Mouse (Mus musculus) heart, adult 8-10 months (tissue): ENCODE measurements around the gene Carns1. TPM values are rescaled to one million over a fixed set of nuclear protein-coding genes. Genes with fewer than 3 reads are reported as not detected.
"Not testable (repeated sequence)": the region's sequence is repeated elsewhere in the genome, so short reads cannot be mapped to it uniquely, and the experiment has no call there.

Experiments
- DNase-seq: peaks from one replicate; pipeline ENCODE4 v3.0.0; 2022; ENCODE audit warnings: low spot score
- total RNA-seq, 4 experiments: library from RNA; stranded (reverse); gene quantifications; 2 replicates each; pipeline ENCODE4 v1.2.4; 2022

Carns1 gene
- total RNA-seq, 4 experiments from 2014 or later: 28.3 to 37.5 (median 30.5) TPM

DNA sequence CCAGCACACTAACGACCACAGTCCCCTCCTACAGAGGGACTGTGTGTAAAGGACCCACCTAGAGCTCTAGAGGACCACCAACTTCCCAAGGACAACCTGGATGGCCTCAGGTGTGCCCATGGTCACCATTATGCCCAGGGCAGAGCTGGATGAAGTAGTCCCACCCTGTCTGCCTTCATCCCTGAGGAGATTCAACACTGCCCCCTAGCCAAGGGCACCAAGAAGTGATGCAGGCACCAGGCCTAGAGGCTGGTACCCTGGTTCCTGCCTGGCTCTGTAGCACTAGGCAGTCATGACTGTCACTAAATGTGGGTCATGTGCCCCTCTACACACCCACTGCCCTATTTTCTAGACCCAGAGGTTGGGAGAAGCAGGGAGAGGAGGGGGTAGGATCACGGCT, 43.5 kb downstream of the Carns1 start:
- no peak for DNase-seq

- DNase-seq: no peak
Measured at GRCm38 (mm10) chr19:4131075-4131474, 44.2 kb downstream of the Carns1 start.

- DNase-seq: no peak
Measured at GRCm38 (mm10) chr19:4130106-4130505, 45.2 kb downstream of the Carns1 start.

DNA sequence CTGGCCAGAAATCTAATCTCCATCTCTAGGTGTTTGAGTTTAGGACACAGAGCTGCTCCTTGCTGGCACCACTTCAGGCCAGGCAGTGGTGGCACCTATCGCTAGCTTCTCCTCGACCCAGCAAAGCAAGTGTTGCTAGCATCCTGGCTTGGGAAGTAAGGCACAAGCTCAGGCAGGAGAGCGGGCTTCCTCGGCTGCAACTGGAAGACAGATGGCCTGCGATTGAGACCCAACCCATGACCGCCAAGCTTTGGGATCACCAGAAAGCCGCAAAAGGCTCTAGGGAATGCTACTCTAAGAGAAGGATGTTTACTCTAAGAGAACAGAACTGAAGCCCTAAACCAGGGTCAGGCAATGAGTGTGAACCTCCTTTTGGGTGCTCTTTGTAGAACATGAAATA, 45.8 kb downstream of the Carns1 start:
- no peak for DNase-seq

- DNase-seq: no peak
Measured at GRCm38 (mm10) chr19:4126759-4127495, 48.4 kb downstream of the Carns1 start.

- DNase-seq: peak; percentile 97
Measured at GRCm38 (mm10) chr19:4125741-4126696, 49.3 kb downstream of the Carns1 start, which contains the start of gene Aip. Gene Aip, minus strand, starts transcription at chr19:4125858.

DNA sequence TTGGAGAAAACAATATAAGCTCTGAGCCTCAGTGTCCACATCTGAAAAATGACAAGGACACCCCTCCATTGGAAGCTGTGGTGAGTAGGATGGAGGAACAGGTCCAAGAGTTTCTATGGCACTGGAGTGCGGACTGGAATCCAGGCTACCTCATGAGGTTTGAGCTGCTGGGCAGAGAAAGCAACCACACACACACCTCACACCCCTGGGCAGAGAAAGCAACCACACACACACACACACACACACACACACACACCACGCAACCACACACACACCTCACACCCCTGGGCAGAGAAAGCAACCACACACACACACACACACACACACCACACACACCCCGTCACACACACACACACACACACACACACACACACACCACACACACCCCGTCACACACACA, 50.0 kb downstream of the Carns1 start:
- not testable (repeated sequence) for DNase-seq

DNA sequence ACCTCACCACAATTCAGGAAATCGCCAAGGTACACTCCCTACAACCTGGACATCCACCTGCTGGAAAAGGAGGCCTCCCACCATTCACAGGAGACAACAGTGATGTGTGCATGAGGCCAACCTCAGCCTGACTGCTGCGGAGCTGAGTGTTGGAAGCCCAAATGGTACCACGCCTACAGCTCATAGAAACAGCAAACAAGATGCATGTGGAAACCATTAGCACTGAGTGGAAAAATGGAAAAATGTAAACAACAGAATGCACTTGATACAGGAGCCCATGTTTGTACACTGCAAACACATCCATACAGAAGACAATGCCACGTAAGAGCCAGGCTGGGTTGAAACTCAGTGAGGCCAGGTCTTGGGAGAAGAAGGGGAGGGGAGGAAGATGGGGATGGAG, 50.8 kb downstream of the Carns1 start:
- no peak for DNase-seq

DNA sequence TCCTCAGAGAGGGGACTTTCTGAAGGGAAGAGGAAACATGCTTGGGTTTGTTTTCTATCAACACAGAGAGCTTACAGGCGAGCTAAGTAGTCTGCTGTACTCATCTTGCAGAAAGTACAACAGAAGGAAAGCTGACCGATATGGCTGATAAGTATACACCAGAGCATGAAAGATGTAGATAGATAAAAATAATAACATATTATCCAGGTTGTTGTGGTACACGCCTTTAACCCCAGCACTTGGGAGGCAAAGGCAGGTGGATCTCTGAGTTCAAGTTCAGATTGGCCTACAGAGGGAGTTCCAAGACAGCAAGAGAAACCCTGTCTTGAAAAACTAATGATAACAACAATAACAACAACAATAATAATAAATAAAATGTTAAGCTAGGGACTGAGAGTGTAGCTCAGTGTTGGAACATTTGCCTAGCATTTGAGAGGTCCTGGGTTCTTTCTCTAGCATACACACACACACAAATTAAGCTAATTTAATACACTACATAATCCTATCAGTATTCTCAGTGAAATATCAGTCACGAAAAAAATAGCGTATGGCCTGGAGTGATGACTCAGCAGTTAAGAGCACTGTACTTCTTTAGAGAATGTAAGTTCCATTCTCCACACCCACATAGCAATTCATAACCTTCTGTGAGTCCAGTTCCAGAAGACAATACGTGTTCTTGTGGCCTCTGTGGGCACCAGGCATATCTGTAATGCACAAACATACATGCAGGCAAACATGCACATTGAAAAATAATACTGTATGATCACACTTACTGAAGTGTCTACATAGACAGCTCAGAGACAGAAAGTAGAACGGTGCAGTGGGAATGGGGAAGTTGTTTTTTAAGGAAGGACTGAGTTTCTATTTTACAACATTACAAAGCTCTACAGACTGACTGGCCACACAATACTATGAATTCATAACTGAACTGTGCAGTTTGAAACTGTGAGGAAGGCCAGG, 52.6 kb downstream of the Carns1 start:
- DNase-seq: no peak

DNA sequence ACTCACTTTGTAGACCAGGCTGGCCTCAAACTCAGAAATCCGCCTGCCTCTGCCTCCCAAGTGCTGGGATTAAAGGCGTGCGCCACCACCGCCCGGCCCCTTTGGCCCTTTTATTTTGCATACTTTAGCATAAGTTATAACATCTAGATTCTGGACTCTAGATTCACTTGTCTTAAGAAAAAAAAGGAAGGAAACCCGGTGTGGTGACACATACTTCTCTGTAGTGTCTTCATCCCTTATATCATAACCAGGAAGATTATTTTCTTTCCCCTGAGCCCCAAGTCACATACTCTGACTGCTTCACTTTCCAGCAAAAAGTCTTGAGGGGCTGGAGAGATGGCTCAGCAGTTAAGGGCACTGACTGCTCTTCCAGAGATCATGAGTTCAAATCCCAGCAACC, 53.4 kb downstream of the Carns1 start:
- DNase-seq: not testable (repeated sequence)

- peak; percentile 99 for DNase-seq
Measured at GRCm38 (mm10) chr19:4121097-4121805, 54.0 kb downstream of the Carns1 start.

- no peak for DNase-seq
Measured at GRCm38 (mm10) chr19:4120496-4120895, 54.8 kb downstream of the Carns1 start.

GRCm38 (mm10) chr19:4119716-4120487, 55.4 kb downstream of the Carns1 start:
- DNase-seq: no peak

DNA sequence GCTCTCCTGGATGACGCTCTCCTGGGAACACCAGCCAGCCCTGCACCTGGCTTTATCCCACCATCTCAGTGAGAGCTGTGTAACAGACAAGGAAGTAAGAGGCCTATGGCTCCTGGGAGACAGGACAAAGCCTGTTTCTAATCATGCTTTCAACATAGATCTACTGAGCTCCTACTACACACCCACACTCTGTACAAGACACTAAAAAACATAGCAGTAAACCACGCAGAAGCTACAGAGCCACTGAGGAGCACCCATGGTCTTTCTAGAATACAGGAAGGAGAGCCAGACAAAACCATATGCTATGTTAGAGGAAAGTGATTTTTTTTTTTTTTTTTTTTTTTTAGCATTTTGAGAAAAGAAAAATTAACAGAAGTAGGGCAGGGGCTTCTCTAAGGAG, 56.9 kb downstream of the Carns1 start:
- no peak for DNase-seq

DNA sequence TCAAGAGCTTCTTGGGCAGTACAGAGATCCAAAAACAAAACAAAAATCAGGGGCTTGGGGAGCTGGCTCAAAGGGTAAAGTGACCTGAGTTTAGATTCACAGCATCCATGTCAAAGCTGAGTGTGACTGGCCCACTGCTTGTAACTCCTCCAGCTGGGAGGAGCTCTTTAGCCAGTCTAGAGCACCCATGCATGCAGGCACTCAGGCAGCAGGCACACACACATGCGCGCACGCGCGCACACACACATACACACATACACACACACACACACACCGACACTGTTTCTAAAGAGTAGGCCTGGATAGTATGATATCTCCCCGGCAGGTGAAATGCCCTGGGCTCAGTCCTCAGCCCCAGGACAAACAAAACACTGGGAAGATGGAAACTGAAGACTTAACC, 58.3 kb downstream of the Carns1 start:
- DNase-seq: no peak

DNA sequence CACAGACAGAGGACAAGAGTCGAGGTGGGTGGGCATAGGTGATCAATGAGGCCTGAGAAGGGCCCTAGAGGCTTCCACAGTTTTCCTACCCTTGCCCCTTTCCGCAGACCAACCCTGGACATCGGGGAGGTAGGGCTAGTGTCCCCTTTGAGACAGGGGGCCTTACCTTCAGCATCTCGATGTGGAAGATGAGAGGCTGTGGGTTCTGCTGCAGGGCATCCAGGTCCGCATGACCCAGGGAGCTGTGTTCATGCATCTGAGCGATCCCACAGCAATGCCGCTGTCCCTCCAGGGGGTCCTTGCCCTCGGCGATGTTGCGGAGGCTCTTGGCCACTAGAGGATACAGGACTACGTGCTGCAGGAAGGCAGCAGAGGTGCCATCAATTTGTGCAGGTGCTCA, 59.5 kb downstream of the Carns1 start:
- DNase-seq: no peak

DNA sequence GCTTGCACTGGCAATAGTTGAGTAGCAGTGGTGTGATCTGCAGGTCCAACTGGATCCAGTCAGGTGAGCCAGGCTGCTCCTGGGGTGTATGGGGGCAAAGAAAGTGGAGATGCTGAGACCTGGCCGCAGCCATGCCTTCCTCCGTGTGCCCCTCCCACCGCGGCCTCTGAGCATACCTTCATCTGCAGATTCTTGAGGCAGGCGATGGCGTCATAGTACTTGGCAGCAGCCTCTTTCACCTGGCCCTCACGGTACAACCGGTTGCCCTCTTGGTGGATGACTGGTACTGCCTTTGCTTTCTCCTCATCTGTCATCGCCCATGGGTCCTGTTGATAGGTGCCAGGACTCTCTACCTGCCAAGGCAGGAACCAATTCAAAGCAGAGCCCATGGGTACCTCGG, 60.1 kb downstream of the Carns1 start:
- DNase-seq: no peak

DNA sequence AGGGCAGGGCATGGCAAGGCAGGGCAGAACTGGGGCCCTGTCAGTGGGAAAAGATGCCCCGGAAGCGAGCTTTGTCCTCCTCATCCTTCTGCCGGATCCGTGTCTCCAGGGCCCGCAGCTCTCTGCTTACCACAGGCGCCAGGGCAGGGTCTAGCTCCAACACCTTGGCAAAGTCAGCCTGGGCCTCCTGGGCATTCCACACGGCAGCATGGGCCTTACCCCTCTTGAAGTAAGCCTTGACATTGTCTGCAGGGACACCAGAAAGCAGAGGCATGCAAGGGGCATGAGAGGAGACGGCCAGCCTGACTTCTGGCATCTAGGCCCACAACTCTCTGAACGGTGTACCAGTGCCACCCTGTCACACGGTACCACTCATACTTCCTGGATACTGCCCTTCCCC, 60.7 kb downstream of the Carns1 start:
- no peak for DNase-seq
